Mouse (Mus musculus): ENCODE measurements around the gene Cfap126. TPM values are rescaled to one million over a fixed set of nuclear protein-coding genes. Genes with fewer than 3 reads are reported as not detected.
"Not testable (repeated sequence)": the region's sequence is repeated elsewhere in the genome, so short reads cannot be mapped to it uniquely, and the experiment has no call there.

The Cfap126 gene
- total RNA-seq (2014; fragmentation: Nextera tagmentation), result 12.6 and 18.9 TPM in 2 replicates
- 4.3 and 11.8 TPM in 2 replicates for total RNA-seq (2017)

DNA sequence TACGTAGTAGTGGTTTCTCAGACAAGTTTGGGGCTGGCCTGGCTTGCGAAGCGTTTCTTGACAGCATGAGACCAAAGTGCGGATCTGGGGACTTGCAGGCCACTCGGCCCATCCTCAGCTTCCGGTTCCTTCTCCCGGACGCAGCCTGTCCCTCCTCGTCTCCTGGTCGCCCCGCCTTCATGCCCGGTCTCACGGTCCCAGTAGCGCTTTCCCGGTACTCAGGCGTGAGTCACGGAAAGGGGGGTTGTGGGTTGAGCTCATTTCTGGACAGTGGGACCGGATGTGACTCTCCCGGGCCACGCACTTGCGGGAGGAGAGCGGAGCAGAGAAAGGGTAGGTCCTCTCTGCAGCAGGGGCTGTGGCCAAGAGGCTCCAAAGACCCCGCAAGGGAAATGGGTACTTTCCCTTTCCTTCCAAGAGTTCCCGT lies at the start of gene Cfap126:
Gene Cfap126, plus strand, starts transcription at position 46 of the 427 bp plus-strand sequence.
- peak; percentile 45 for ATAC-seq (replicated peaks; ENCODE audit: low FRiP score, low TSS enrichment, poor library complexity, severe bottlenecking)

- peak; percentile 45 for ATAC-seq (replicated peaks; ENCODE audit: low FRiP score, low TSS enrichment, poor library complexity, severe bottlenecking)
Observed at GRCm38 (mm10) chr1:171064491-171065242, 49.1 kb upstream of the Cfap126 start, which contains the start of gene Fcgr3. Fcgr3 (minus strand) TSS chr1:171064935.

DNA sequence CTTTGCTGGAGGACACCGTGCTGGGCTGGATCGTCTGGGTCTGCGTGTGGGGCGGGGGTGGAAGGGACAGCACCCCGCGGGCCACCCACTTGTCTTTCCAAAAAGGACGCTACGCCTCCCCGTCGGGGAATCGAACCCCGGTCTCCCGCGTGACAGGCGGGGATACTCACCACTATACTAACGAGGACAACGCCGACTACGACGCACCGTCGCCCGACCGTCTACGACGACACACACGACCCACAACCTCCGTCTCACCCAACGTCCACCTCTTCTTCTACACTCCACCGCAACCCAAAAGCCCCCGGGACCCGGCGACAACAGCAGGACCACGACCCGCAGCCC lies 48.5 kb upstream of the Cfap126 start:
- ATAC-seq (replicated peaks; ENCODE audit: low FRiP score, low TSS enrichment, poor library complexity, severe bottlenecking), result peak; percentile 4

GRCm38 (mm10) chr1:171065768-171066167 lies 48.0 kb upstream of the Cfap126 start:
- ATAC-seq (replicated peaks; ENCODE audit: low FRiP score, low TSS enrichment, poor library complexity, severe bottlenecking), result not testable (repeated sequence)

DNA sequence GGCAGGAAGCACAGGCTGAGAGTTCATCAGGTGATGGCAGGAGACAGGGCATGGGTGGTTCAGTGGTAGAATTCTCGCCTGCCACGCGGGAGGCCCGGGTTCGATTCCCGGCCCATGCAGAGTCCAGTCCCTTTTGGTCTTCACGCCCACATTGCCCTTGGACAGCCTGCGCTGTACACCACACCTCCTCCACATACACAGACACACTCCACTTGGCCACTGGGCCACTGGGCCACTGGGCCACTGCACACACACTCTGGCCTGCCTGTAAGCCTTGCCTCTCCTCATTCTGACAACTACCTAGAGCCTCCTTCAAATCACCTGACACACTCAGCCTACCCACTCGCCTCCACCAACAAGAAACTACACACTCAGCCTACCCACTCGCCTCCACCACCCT lies 47.1 kb upstream of the Cfap126 start:
- ATAC-seq (replicated peaks; ENCODE audit: low FRiP score, low TSS enrichment, poor library complexity, severe bottlenecking), result peak; percentile 32

DNA sequence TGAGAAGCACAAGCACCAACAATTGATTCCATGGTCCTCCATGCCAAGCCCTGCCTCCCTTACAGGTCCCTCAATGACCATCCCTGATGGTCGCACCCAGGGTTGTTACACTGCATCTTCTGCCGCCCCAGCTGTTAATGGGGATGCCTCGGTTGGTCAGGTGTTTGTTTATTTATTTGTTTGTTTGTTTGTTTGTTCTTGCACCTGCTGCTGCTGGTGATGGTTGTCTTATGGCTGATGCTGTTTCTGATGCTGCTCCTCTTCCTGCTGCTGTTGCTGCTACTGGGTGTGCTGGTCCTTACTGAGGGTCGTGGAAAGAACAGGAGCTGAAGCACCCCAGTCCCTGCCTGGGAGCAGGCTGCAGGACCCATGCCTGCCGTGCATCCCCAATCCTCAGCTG lies 45.8 kb upstream of the Cfap126 start:
- not testable (repeated sequence) for ATAC-seq (replicated peaks; ENCODE audit: low FRiP score, low TSS enrichment, poor library complexity, severe bottlenecking)

DNA sequence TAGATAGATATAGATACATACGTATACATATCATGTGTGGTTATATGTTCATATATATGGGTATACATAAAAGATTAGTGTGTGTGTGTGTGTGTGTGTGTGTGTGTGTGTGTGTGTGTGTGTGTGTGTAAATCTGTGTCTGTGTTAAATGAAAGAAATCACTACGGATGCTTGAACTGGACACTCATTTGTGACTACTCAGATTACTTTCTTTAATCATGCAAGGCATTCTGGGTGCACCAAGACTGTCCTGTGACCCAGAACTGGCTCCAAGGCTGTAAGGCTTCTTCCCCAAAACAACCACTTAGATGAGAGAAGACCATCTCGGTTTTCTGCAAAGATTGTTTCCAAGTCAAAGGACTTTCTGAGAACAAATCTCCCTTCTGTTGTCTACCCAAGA lies 44.2 kb upstream of the Cfap126 start:
- not testable (repeated sequence) for ATAC-seq (replicated peaks; ENCODE audit: low FRiP score, low TSS enrichment, poor library complexity, severe bottlenecking)

DNA sequence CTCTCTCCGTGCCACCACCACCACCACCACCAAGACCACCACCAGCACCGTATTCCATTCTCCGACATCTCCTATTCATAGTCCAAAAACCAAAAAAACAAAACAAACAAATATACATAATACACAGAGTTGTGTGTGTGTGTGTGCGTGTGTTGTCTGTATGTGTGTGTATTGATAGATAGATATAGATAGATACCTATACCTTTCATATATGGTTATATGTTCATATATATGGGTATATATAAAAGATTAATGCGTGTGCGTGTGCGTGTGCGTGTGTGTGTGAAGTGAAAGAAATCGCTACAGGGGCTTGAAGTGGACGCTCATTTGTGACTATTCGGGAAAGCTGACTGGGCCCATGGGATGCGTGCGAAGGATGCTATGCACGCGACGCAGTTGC lies 42.8 kb upstream of the Cfap126 start:
- ATAC-seq (replicated peaks; ENCODE audit: low FRiP score, low TSS enrichment, poor library complexity, severe bottlenecking), result not testable (repeated sequence)

- peak; percentile 30 for ATAC-seq (replicated peaks; ENCODE audit: low FRiP score, low TSS enrichment, poor library complexity, severe bottlenecking)
Observed at GRCm38 (mm10) chr1:171071726-171072125, 42.0 kb upstream of the Cfap126 start.

GRCm38 (mm10) chr1:171072217-171072616 lies 41.5 kb upstream of the Cfap126 start:
- peak; percentile 30 for ATAC-seq (replicated peaks; ENCODE audit: low FRiP score, low TSS enrichment, poor library complexity, severe bottlenecking)

- peak; percentile 21 for ATAC-seq (replicated peaks; ENCODE audit: low FRiP score, low TSS enrichment, poor library complexity, severe bottlenecking)
Observed at GRCm38 (mm10) chr1:171074283-171074682, 39.4 kb upstream of the Cfap126 start.

DNA sequence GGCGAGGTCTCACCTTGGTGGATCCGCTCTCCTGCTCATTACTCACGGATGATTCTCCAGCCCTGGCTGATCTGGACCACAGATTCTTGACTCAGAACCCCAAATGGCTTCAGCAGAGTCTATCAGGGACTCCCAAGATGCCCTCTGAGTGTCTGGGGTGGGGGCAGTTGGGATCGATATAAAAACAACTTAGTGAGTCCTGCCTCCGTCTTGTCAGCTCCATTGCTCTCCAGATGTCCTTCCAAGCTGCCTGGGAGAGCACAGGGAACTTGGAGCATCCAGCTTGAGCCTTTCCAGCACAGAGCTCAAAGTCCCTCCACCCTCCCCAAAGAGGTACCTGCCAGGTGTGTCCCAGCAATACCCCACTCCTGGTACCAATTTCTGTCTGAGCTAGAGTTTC lies 37.5 kb upstream of the Cfap126 start:
- ATAC-seq (replicated peaks; ENCODE audit: low FRiP score, low TSS enrichment, poor library complexity, severe bottlenecking), result not testable (repeated sequence)

GRCm38 (mm10) chr1:171077192-171077591 lies 36.5 kb upstream of the Cfap126 start:
- not testable (repeated sequence) for ATAC-seq (replicated peaks; ENCODE audit: low FRiP score, low TSS enrichment, poor library complexity, severe bottlenecking)

- peak; percentile 17 for ATAC-seq (replicated peaks; ENCODE audit: low FRiP score, low TSS enrichment, poor library complexity, severe bottlenecking)
Observed at GRCm38 (mm10) chr1:171077955-171078354, 35.8 kb upstream of the Cfap126 start.

DNA sequence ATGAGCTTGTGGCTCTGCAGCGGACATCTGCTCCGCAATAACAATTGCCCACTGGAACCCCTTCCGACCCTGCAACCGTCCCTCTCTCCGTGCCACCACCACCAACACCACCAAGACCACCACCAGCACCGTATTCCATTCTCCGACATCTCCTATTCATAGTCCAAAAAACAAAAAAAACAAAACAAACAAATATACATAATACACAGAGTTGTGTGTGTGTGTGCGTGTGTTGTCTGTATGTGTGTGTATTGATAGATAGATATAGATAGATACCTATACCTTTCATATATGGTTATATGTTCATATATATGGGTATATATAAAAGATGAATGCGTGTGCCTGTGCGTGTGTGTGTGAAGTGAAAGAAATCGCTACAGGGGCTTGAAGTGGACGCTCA lies 35.3 kb upstream of the Cfap126 start:
- not testable (repeated sequence) for ATAC-seq (replicated peaks; ENCODE audit: low FRiP score, low TSS enrichment, poor library complexity, severe bottlenecking)

GRCm38 (mm10) chr1:171079345-171079744 lies 34.4 kb upstream of the Cfap126 start:
- ATAC-seq (replicated peaks; ENCODE audit: low FRiP score, low TSS enrichment, poor library complexity, severe bottlenecking), result peak; percentile 20

DNA sequence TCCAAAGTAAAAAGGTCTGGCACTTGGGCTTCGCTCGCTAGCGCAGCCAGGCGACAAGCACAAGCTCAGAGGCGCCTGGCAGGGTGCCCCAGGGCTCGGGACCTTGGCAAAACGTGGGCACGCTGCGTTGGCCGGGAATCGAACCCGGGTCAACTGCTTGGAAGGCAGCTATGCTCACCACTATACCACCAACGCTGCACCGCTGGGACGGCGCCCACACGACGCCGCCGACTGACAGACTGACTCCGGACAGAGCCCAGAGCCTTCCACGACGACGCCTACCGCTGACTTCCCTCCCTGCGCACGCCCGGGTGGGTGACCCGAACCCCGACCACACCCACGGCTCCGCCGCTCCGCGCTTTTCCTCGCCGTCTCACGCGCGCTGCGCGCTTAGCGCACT lies 33.9 kb upstream of the Cfap126 start:
- ATAC-seq (replicated peaks; ENCODE audit: low FRiP score, low TSS enrichment, poor library complexity, severe bottlenecking), result peak; percentile 27

- peak; percentile 25 for ATAC-seq (replicated peaks; ENCODE audit: low FRiP score, low TSS enrichment, poor library complexity, severe bottlenecking)
Observed at GRCm38 (mm10) chr1:171081512-171082231, 32.0 kb upstream of the Cfap126 start.

DNA sequence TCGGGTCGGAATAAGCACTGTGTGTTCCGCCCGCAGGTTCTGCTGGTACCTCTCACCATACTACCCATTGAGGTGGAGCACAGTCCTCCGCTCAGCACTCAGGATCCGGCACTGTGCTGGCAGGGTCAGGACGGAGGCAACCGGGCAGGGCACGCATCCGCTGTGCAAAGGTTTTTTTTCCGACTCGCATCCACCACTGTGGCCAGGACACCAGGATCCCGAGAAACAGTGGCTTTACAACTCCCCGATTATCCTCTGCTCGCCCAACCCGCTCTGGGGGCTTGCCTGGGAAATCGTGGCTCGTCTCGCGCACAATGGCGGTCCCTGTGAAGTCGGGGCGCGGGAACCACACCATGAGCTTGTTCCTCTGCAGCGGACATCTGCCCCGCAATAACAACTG lies 28.0 kb upstream of the Cfap126 start:
- no peak; the same call in 1 of the 2 replicates for ATAC-seq (replicated peaks; ENCODE audit: low FRiP score, low TSS enrichment, poor library complexity, severe bottlenecking)

- not testable (repeated sequence) for ATAC-seq (replicated peaks; ENCODE audit: low FRiP score, low TSS enrichment, poor library complexity, severe bottlenecking)
Observed at GRCm38 (mm10) chr1:171088237-171088869, 25.4 kb upstream of the Cfap126 start.
